Mouse (Mus musculus) embryonic stem cell, embryonic (primary cell): ENCODE measurements around the gene Otoa.

Experiments
- CTCF ChIA-PET, 4 experiments: fragments of 300-600 bp in 2 of 4; fragments of 350-600 bp in 2 of 4; sonication (Branson Sonifier 250); formaldehyde crosslinking; loops; one replicate each; lab custom pipeline; 2022; ENCODE audit warnings: inconsistent platforms in 2 of 4; lab: Charles Lee
- POLR2A ChIA-PET, 4 experiments: fragments of 300-600 bp in 2 of 4; fragments of 350-600 bp in 2 of 4; sonication (Branson Sonifier 250); formaldehyde crosslinking; loops; one replicate each; lab custom pipeline; 2022; ENCODE audit warnings: antibody characterized with exemption in 4 of 4, inconsistent platforms in 1 of 4; lab: Charles Lee

The Otoa gene

GRCm38 (mm10) chr7:121074801-121075400 lies 6.5 kb upstream of the Otoa start:
- CTCF ChIA-PET = no interaction called here
- POLR2A ChIA-PET = interaction anchor here in 2 of 4 experiments (0.5 to 1.0 kb wide), 3 partner anchors 9 to 1428 kb away, joined by 3 to 4 read pairs (median 3); no protein-coding TSS in a partner anchor

DNA sequence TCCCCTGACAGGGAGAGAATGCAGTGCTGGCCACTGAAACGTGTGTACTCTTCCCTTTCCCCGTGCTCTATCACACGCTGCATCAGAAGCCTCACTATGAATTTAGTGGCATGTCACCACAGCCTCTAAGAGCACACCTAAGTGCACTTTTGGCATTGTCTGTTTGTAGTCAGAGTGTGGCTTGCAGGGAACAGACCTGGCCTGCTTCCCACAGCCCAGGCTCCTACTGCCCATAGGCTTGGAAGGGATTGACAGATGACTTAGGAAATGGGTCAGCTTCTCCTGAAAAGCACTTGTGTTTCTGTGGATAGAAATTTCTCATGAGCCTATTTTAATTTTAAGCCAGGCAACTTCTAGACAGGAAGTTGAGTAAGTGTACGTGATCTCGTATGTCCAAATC lies 6.0 kb upstream of the Otoa start:
- ChIA-PET POLR2A (interaction anchor here in 2 of 4 experiments (1.0 kb wide), 2 partner anchors 8 to 9 kb away, joined by 3 to 4 read pairs; no protein-coding TSS in a partner anchor), CTCF (no interaction called here)

GRCm38 (mm10) chr7:121077311-121077710 lies 4.1 kb upstream of the Otoa start:
- ChIA-PET CTCF (no interaction called here), POLR2A (interaction anchor here in 1 of 4 experiments (0.6 kb wide), 1 partner anchor 1023 kb away, joined by 5 read pairs; no protein-coding TSS in a partner anchor)

DNA sequence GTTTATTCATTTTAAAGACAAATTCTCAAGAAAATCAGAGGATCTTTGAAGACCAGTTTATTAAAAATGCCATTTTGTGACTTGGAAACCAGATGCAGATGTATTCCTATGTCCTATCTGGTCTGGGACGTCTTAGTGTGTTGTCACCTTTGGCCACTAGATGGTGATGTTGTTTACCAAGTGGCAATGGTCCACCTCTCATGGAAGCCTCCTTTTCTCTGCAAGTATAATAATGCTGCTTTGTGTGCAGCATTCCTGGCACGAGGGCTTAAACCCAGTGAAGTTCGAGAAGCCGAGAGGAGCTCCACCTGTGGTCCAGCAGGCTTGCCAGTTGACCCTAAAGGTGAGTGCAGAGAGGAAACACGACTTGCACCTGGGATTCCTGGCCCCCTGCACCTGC lies 3.6 kb upstream of the Otoa start:
- POLR2A ChIA-PET = interaction anchor here in 1 of 4 experiments (0.6 to 1.1 kb wide), 2 partner anchors 9 to 157 kb away, joined by 3 to 4 read pairs; no protein-coding TSS in a partner anchor
- CTCF ChIA-PET = interaction anchor here in 1 of 4 experiments (0.9 kb wide), 1 partner anchor 42 kb away, joined by 6 read pairs; no protein-coding TSS in a partner anchor

- POLR2A ChIA-PET = no interaction called here
- CTCF ChIA-PET = no interaction called here
Observed at GRCm38 (mm10) chr7:121081816-121082215, 366 bp downstream of the Otoa start.

DNA sequence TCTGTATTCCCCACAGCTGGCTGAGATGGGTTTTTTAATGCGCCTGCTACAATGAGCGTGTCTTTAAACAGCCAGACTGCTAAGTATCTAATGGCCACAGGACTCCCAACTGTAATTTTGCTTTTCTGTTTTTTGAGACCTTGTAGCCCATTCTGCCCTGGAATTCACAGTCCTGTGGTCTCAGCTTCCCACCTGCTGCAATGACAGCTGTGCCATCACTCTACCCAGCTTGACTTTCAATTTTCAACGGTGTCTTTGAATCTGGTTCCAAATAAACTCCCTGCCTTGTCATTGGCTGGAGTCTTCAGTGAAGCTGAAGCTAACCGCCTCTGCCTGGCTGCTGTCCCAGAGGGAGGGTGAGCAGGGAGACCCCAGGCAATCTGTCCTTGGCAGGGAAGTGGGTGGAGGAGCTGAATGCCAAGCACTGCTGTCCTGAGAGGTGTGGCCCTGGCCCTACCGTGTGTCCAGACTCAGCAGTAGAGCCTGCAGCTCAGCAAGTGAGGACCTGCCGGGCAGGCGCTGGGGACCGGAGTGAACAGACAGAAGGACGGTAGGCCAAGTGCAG lies 1.6 kb downstream of the Otoa start:
- POLR2A ChIA-PET = interaction anchor here in 2 of 4 experiments (0.7 to 1.3 kb wide), 4 partner anchors 8 to 252 kb away, joined by 3 to 5 read pairs (median 4); no protein-coding TSS in a partner anchor
- CTCF ChIA-PET = interaction anchor here in 2 of 4 experiments (0.6 to 1.4 kb wide), 3 partner anchors 10 to 612 kb away, joined by 3 to 4 read pairs (median 3); no protein-coding TSS in a partner anchor

GRCm38 (mm10) chr7:121084840-121085453 lies 3.5 kb downstream of the Otoa start:
- ChIA-PET CTCF (no interaction called here), POLR2A (interaction anchor here in 1 of 4 experiments (0.6 to 0.8 kb wide), 2 partner anchors 38 to 150 kb away, joined by 3 to 5 read pairs; no protein-coding TSS in a partner anchor)

- CTCF ChIA-PET = no interaction called here
Observed at GRCm38 (mm10) chr7:121085500-121085899, 4.0 kb downstream of the Otoa start.

GRCm38 (mm10) chr7:121088745-121089144 lies 7.3 kb downstream of the Otoa start:
- POLR2A ChIA-PET = no interaction called here
- CTCF ChIA-PET = no interaction called here

More at GRCm38 (mm10) chr7:121085500-121085899, 4.0 kb downstream of the Otoa start:
- POLR2A ChIA-PET = interaction anchor here in 1 of 4 experiments (0.8 kb wide), 1 partner anchor 38 kb away, joined by 3 read pairs; no protein-coding TSS in a partner anchor

DNA sequence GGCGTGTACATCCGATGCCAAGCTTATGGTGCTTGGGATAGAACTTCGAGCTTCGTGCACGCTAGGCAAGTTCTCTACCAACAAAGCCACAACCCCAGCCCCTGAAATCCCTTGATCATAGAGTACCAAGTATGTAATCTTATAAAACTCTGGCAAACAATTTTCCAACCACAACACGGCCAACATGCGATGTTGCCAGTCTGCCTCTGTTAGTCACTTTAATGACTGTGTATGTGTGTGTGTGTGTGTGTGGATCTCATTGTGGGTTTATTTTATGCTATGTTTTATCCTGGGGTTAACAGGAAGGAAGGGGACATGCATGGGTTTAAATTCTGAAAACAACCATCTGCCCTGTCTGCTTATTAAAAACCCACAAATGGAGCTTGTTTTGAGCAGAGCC lies 9.3 kb downstream of the Otoa start:
- CTCF ChIA-PET = interaction anchor here in 1 of 4 experiments (0.6 kb wide), 1 partner anchor 385 kb away, joined by 3 read pairs; no protein-coding TSS in a partner anchor
- POLR2A ChIA-PET = interaction anchor here in 1 of 4 experiments (0.7 kb wide), 1 partner anchor 198 kb away, joined by 3 read pairs; no protein-coding TSS in a partner anchor

- CTCF ChIA-PET = interaction anchor here in 3 of 4 experiments (0.9 to 1.2 kb wide), 4 partner anchors 9 to 27 kb away, joined by 3 to 4 read pairs (median 3); no protein-coding TSS in a partner anchor
- POLR2A ChIA-PET = interaction anchor here in 1 of 4 experiments (0.5 kb wide), 1 partner anchor 27 kb away, joined by 4 read pairs; no protein-coding TSS in a partner anchor
Observed at GRCm38 (mm10) chr7:121093026-121093425, 11.6 kb downstream of the Otoa start.

GRCm38 (mm10) chr7:121098614-121099389 lies 17.4 kb downstream of the Otoa start:
- ChIA-PET CTCF (no interaction called here), POLR2A (no interaction called here)

DNA sequence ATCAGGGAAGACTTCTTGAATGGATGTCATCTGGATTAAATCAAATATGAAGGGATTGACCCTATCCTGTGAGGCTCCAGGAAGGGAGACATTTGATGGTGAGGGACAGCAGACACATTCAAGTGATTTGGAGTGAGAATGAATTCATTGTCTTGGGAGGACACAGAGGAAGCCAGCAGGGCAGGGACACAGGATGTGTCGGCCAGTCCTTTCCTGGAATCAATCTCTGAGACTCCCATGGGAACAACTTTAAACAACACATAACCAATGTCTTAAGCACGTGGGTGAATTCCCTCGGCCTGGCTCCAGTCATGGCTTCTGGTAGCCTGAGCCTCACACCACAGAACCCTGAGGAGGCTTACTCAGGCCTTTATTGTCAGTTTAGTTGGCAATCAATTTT lies 26.4 kb downstream of the Otoa start:
- POLR2A ChIA-PET = no interaction called here
- CTCF ChIA-PET = interaction anchor here in 1 of 4 experiments (0.5 kb wide), 1 partner anchor 12 kb away, joined by 3 read pairs; no protein-coding TSS in a partner anchor

DNA sequence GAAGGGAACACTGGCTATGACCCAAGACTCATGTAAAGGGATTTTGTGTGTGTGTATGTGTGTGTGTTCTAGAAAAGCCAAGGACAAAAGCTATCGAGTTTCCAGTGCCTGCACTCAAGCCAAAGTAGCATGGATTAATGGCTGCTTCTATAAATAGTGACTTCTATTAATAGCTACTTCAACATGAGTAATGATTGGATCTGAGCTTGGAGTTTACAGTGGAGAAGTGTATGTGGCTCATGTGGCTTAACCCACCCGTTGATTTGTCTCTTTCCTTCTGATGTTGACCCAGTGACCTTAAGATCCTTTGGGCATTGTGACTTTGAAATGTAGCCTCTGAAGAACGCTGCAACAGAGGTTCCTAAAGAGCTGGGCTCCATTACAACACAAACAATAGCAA lies 29.9 kb downstream of the Otoa start:
- ChIA-PET CTCF (interaction anchor here in 1 of 4 experiments (0.6 kb wide), 1 partner anchor 472 kb away, joined by 6 read pairs; no protein-coding TSS in a partner anchor), POLR2A (no interaction called here)

DNA sequence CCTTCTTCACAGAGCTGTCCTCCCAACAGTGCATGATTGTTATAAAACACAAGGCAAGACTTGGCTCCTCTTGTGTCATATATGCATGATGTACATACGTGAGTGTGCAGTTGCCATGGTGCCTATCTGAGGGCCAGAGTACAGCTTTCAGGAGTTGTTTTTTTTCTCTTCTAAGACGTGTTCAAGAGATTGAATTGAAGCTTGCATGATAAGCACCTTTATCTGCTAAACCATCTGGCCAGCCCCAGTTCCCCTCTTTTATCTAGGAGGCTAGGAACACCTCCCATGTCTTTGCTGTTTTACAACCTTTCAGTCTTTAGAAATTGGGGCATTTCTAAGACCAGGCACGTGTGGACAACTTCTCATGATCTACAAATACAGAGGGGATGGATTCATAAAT lies 30.3 kb downstream of the Otoa start:
- POLR2A ChIA-PET = interaction anchor here in 1 of 4 experiments (0.5 to 0.6 kb wide), 2 partner anchors 158 to 205 kb away, joined by 4 to 7 read pairs; no protein-coding TSS in a partner anchor

GRCm38 (mm10) chr7:121120143-121120818 lies 38.8 kb downstream of the Otoa start:
- ChIA-PET POLR2A (interaction anchor here in 1 of 4 experiments (0.7 kb wide), 3 partner anchors 25 to 198 kb away, joined by 3 to 4 read pairs (median 3); no protein-coding TSS in a partner anchor), CTCF (interaction anchor here (0.6 to 1.8 kb wide), 21 partner anchors 9 to 521 kb away, joined by 3 to 19 read pairs (median 3); partner anchors contain the start of genes Pdzd9 (in 1 of the 4) and Polr3e (in 1 of the 4))

More for the DNA sequence above, 30.3 kb downstream of the Otoa start:
- CTCF ChIA-PET = no interaction called here

DNA sequence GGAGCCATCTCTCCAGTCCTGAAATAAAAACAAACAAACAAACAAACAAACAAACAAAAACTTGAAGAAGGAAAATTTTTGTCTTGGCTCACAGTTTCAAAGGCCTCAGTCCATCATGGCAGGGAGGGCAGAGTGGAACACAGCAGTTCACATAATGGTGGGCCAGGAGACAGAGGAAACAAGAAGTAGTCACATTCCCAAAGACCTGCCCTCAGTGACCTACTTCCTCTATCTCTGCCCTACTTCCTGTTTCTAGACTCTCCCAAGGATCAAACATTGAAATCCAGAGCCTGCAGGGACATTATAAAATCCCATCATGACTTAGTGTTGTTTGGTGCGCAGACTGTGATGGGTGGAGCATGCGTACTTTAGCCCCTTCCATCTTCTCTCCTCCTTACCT lies 49.4 kb downstream of the Otoa start:
- CTCF ChIA-PET = no interaction called here
- POLR2A ChIA-PET = no interaction called here
